Mouse (Mus musculus): Measurements from ENCODE around the gene Serpinb2.

Serpinb2 gene

GRCm38 (mm10) chr1:107582900-107583299 lies 71.7 kb downstream of the Serpinb2 start:
- DNase-seq: no peak

- DNase-seq: no peak
Measured at GRCm38 (mm10) chr1:107583958-107584376, 72.7 kb downstream of the Serpinb2 start.

GRCm38 (mm10) chr1:107584932-107585331 lies 73.7 kb downstream of the Serpinb2 start:
- DNase-seq: no peak

Measured in cerebellum, postnatal 14 days (tissue).